13 mouse cellular contexts compared by ENCODE assay signal in the genomic region with DNA sequence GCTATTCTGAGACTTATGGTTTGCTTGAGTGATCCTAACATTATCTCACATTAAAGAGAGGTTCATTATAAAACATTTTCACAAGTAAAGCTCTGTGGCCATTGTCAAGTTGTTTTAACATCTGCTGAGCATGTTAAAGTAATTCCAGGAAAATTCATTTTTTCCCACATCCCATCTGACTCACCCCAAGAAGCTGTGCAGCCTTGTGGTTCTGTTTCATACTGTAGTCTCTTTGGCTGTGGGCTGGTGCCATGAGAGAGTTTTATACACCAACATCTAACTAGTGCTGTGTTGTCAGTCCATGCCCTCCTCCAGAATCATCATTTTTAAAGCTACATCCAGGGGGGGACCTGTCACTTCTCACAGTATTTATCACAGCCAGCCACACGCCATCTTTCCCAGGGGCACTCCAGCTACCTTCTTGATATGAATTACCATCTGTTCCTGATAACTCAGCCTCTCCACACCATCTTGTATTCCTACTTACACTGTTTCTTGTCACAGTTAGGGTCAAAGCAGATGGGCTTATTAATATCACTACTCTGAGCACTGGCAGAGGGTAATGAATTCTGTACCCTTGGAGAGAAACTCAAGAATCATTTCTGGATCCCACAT. TPM values are rescaled to one million over a fixed set of nuclear protein-coding genes. Genes with fewer than 3 reads are reported as not detected.
DNase-seq lines count a peak whose midpoint lies in the region; ATAC-seq and TF ChIP-seq lines count a peak whose summit lies in the region.
"Had no signal": no experiment of that assay in that cellular context is flagged by ENCODE, and none has a peak within 500 bp of the region (broad histone marks: within the 10 kb centered on the region; RNA-seq: fewer than 3 reads in every experiment).

No protein-coding gene starts in this region.

- ATAC-seq in forebrain, embryonic 11.5 days (replicated peaks; ENCODE audit: low FRiP score), result no peak
- peak; percentile 53; the same call in 1 of the 2 replicates for ATAC-seq in intestine, embryonic 15.5 days
- ATAC-seq in intestine, postnatal 0 days, result no peak
- peak; percentile 87 for ATAC-seq in liver, postnatal 0 days

- no peak for DNase-seq in forebrain, embryonic 10.5 days (ENCODE audit: extremely low spot score, low spot score)
- no peak for DNase-seq in forebrain, embryonic 11.5 days (ENCODE audit: low spot score)
- DNase-seq in liver, postnatal 0 days, result peak; percentile 30
- DNase-seq in urinary bladder, postnatal 25 days (ENCODE audit: low spot score), result no peak
- no peak for DNase-seq in layer of hippocampus, adult 9-10 months (ENCODE audit: low spot score)
- DNase-seq: cerebellum, adult 2 months; layer of hippocampus, postnatal 36 days had no signal

- peak; percentile 96 for TF ChIP-seq EP300 in liver, postnatal 0 days (IDR thresholded peaks at IDR 0.05; ENCODE audit: low read depth)

- 0 out of 2 replicates have a peak overlapping the region, but pooled peaks have one; percentile 35 for H3K27ac ChIP-seq in forebrain, embryonic 10.5 days
- H3K27ac ChIP-seq in forebrain, embryonic 11.5 days (ENCODE audit: low read depth, low read length), result no peak overlapping the region
- H3K27ac ChIP-seq in intestine, embryonic 15.5 days, result no peak overlapping the region
- H3K27ac ChIP-seq in intestine, postnatal 0 days (ENCODE audit: low read depth, low read length), result no peak overlapping the region
- H3K27ac ChIP-seq in liver, postnatal 0 days (ENCODE audit: low read depth), result peak overlapping the region; percentile 87
- H3K27ac ChIP-seq: limb, embryonic 15.5 days had no signal

- 77% methylated on average over 1 of the region's 1 CpGs for WGBS in forebrain, embryonic 10.5 days
- WGBS in forebrain, embryonic 11.5 days, result 88% methylated on average over 1 of the region's 1 CpGs
- 81% methylated on average over 1 of the region's 1 CpGs for WGBS in intestine, embryonic 15.5 days
- WGBS in intestine, postnatal 0 days, result 95% methylated on average over 1 of the region's 1 CpGs
- 61% methylated on average over 1 of the region's 1 CpGs for WGBS in liver, postnatal 0 days (ENCODE audit: insufficient replicate concordance)

- no peak overlapping the region for H3K4me3 ChIP-seq in forebrain, embryonic 10.5 days
- no peak overlapping the region for H3K4me3 ChIP-seq in forebrain, embryonic 11.5 days (ENCODE audit: low read depth, low read length)
- H3K4me3 ChIP-seq in intestine, embryonic 15.5 days (replicated peaks), result no peak overlapping the region
- no peak overlapping the region for H3K4me3 ChIP-seq in intestine, postnatal 0 days (ENCODE audit: low read depth, low read length)
- H3K4me3 ChIP-seq in erythroblast, embryonic 14.5 days (replicated peaks), result peak overlapping the region; percentile 63
- peak overlapping the region; percentile 7; the same call in 1 of the 2 replicates for H3K4me3 ChIP-seq in liver, postnatal 0 days (ENCODE audit: low read depth, low read length)
- H3K4me3 ChIP-seq: limb, embryonic 15.5 days had no signal

- H3K4me2 ChIP-seq in forebrain, embryonic 11.5 days (ENCODE audit: low read depth, low read length, severe bottlenecking), result no peak overlapping the region
- no peak overlapping the region for H3K4me2 ChIP-seq in intestine, embryonic 15.5 days (replicated peaks)
- H3K4me2 ChIP-seq in intestine, postnatal 0 days (replicated peaks; ENCODE audit: low read depth), result no peak overlapping the region
- peak overlapping the region; percentile 52 for H3K4me2 ChIP-seq in liver, postnatal 0 days (ENCODE audit: low read depth, low read length)
- H3K4me2 ChIP-seq: limb, embryonic 15.5 days had no signal

- no peak overlapping the region for H3K9ac ChIP-seq in forebrain, embryonic 11.5 days (ENCODE audit: low read length)
- no peak overlapping the region for H3K9ac ChIP-seq in intestine, embryonic 15.5 days
- H3K9ac ChIP-seq in intestine, postnatal 0 days (ENCODE audit: low read depth, low read length), result no peak overlapping the region
- peak overlapping the region; percentile 13; the same call in 1 of the 2 replicates for H3K9ac ChIP-seq in liver, postnatal 0 days (replicated peaks)
- H3K9ac ChIP-seq: limb, embryonic 15.5 days had no signal

- no peak for TF ChIP-seq CTCF in intestine, postnatal 0 days (IDR thresholded peaks at IDR 0.05; ENCODE audit: low read depth)
- TF ChIP-seq CTCF in liver, postnatal 0 days (IDR thresholded peaks at IDR 0.05; ENCODE audit: low read depth), result no peak

- H3K9me3 ChIP-seq in forebrain, embryonic 10.5 days, result no peaks in the 10 kb centered on the region
- H3K9me3 ChIP-seq in forebrain, embryonic 11.5 days (ENCODE audit: control insufficient read depth, low read length), result no peaks in the 10 kb centered on the region
- H3K9me3 ChIP-seq in intestine, embryonic 15.5 days, result no peaks in the 10 kb centered on the region
- H3K9me3 ChIP-seq in intestine, postnatal 0 days (ENCODE audit: control insufficient read depth), result no peaks in the 10 kb centered on the region
- no peaks in the 10 kb centered on the region for H3K9me3 ChIP-seq in erythroblast, embryonic 14.5 days (ENCODE audit: control insufficient read depth, low read length)
- H3K9me3 ChIP-seq in liver, postnatal 0 days (ENCODE audit: low read length), result no peaks in the 10 kb centered on the region
- H3K9me3 ChIP-seq: limb, embryonic 15.5 days; megakaryocyte, embryonic 14.5 days had no signal

- no peaks in the 10 kb centered on the region for H3K27me3 ChIP-seq in forebrain, embryonic 10.5 days (ENCODE audit: poor library complexity, severe bottlenecking)
- H3K27me3 ChIP-seq in forebrain, embryonic 11.5 days (ENCODE audit: control insufficient read depth, insufficient read depth, low read length), result no peaks in the 10 kb centered on the region
- H3K27me3 ChIP-seq in intestine, embryonic 15.5 days (replicated peaks), result no peaks in the 10 kb centered on the region
- no peaks in the 10 kb centered on the region for H3K27me3 ChIP-seq in intestine, postnatal 0 days (replicated peaks; ENCODE audit: control insufficient read depth, insufficient read depth, low read length)
- no peaks in the 10 kb centered on the region for H3K27me3 ChIP-seq in erythroblast, embryonic 14.5 days (ENCODE audit: control insufficient read depth)
- no peaks in the 10 kb centered on the region for H3K27me3 ChIP-seq in liver, postnatal 0 days (ENCODE audit: insufficient read depth, low read length)
- H3K27me3 ChIP-seq: limb, embryonic 15.5 days; megakaryocyte, embryonic 14.5 days had no signal

- H3K4me1 ChIP-seq in forebrain, embryonic 10.5 days, result peaks cover 9% of the 10 kb centered on the region
- no peaks in the 10 kb centered on the region for H3K4me1 ChIP-seq in forebrain, embryonic 11.5 days (replicated peaks; ENCODE audit: control insufficient read depth, insufficient read depth, low read length)
- H3K4me1 ChIP-seq in intestine, embryonic 15.5 days (replicated peaks), result 0 out of 2 replicates have a peak, but pooled peaks cover 7% of the 10 kb centered on the region
- no peaks in the 10 kb centered on the region for H3K4me1 ChIP-seq in intestine, postnatal 0 days (replicated peaks; ENCODE audit: control insufficient read depth, insufficient read depth, low read length)
- H3K4me1 ChIP-seq in erythroblast, embryonic 14.5 days (ENCODE audit: control insufficient read depth), result peaks cover 98% of the 10 kb centered on the region
- H3K4me1 ChIP-seq in liver, postnatal 0 days (ENCODE audit: insufficient read depth), result peaks cover 45% of the 10 kb centered on the region
- H3K4me1 ChIP-seq: limb, embryonic 15.5 days had no signal

- H3K36me3 ChIP-seq in forebrain, embryonic 10.5 days (replicated peaks), result peaks cover 21% of the 10 kb centered on the region
- H3K36me3 ChIP-seq in forebrain, embryonic 11.5 days (ENCODE audit: control insufficient read depth, insufficient read depth, low read length), result no peaks in the 10 kb centered on the region
- no peaks in the 10 kb centered on the region for H3K36me3 ChIP-seq in intestine, embryonic 15.5 days
- no peaks in the 10 kb centered on the region for H3K36me3 ChIP-seq in intestine, postnatal 0 days (ENCODE audit: control insufficient read depth, insufficient read depth)
- peaks cover 43% of the 10 kb centered on the region for H3K36me3 ChIP-seq in erythroblast, embryonic 14.5 days (ENCODE audit: control insufficient read depth)
- no peaks in the 10 kb centered on the region for H3K36me3 ChIP-seq in liver, postnatal 0 days (replicated peaks; ENCODE audit: insufficient read depth, low read length)

RNA-seq across cellular contexts. Expression of a gene that starts 38.3 kb away (rescaled TPM):
- 0.21 and 0.34 TPM in 2 replicates for polyA plus RNA-seq in forebrain, embryonic 10.5 days (2016; fragmentation: Nextera tagmentation; extraction: Ambion mirVana)
- polyA plus RNA-seq in forebrain, embryonic 11.5 days (2014; fragmentation: Nextera tagmentation; extraction: Ambion mirVana), result 0.21 TPM in 1 of 2 replicates, not detected in the other
- polyA plus RNA-seq in intestine, embryonic 15.5 days (2015; fragmentation: Nextera tagmentation; extraction: Ambion mirVana), result 0.14 TPM in 1 of 2 replicates, not detected in the other
- polyA plus RNA-seq in intestine, postnatal 0 days (2015; fragmentation: Nextera tagmentation; extraction: Ambion mirVana), result not detected in 2 replicates
- not detected in 2 replicates for polyA plus RNA-seq in erythroblast, embryonic 14.5 days (2012)
- 503 and 548 TPM in 2 replicates for polyA plus RNA-seq in liver, postnatal 0 days (2015; fragmentation: Nextera tagmentation; extraction: Ambion mirVana)
- polyA plus RNA-seq: cerebellum, adult 2 months; embryonic facial prominence, embryonic 11.5 days had no signal

Comparison
In these comparisons a context has a peak if more than half of its experiments do, and no peak if none do; other contexts are left out.
1. H3K27ac ChIP-seq: peak in forebrain, embryonic 10.5 days (single experiment) and liver, postnatal 0 days (single experiment); none in forebrain, embryonic 11.5 days (single experiment), intestine, embryonic 15.5 days (single experiment) and intestine, postnatal 0 days (single experiment).
2. ATAC-seq: peak in intestine, embryonic 15.5 days (single experiment) and liver, postnatal 0 days (single experiment); none in forebrain, embryonic 11.5 days (single experiment) and intestine, postnatal 0 days (single experiment).
3. H3K4me3 ChIP-seq: peak in erythroblast, embryonic 14.5 days (single experiment) and liver, postnatal 0 days (single experiment); none in forebrain, embryonic 10.5 days (single experiment), forebrain, embryonic 11.5 days (single experiment), intestine, embryonic 15.5 days (single experiment) and intestine, postnatal 0 days (single experiment).
4. RNA of a gene that starts 38.3 kb away (polyA plus RNA-seq): 503 to 548 TPM in liver, postnatal 0 days; 0.21 TPM in forebrain, embryonic 11.5 days, 0.21 to 0.34 TPM in forebrain, embryonic 10.5 days, not detected in intestine, postnatal 0 days, 0.14 TPM in intestine, embryonic 15.5 days and not detected in erythroblast, embryonic 14.5 days; every median in the first group is over 100 times any median in the second.